Mouse (Mus musculus): ENCODE data around the gene Lmbrd1. TPM values are rescaled to one million over a fixed set of nuclear protein-coding genes. Genes with fewer than 3 reads are reported as not detected.
"Not testable (repeated sequence)": the region's sequence is repeated elsewhere in the genome, so short reads cannot be mapped to it uniquely, and the experiment has no call there.

Gene Lmbrd1
- polyA plus RNA-seq (2016; fragmentation: Nextera tagmentation; extraction: Ambion mirVana) = 14.1 and 14.5 TPM in 2 replicates

DNA sequence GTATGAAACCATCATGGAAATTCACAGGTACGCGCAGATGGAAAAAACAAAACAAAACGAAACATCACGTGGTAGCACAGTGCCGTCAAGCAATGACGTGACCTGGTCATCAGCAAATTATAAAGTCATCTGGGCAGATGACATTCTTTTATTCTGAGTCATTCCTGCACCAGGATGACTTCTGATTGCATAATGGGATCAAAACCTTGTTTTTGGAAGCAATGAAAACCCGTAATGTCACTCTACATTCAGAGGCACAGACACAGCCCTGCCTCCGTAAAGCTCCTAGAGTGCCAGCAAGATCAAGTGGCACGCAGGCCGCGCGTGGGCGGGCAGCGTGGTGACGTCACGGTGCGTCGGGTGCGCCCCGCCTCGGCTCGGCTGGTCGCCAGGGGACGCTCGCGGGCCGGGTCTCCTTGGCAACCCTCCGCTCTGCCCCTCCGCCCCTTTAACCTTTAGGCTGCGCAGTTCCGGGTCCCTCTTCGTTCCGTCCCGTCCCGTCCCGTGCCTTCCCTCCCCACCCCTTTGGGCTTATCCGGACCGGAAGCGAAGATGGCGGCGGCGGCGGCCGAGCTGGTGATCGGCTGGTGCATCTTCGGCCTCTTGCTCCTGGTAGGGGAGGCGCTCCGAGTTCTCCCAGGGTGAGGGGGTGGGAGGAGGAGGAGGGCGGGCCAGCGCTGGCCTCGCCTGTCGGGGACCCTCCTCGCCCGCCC, at the start of gene Lmbrd1:
Gene Lmbrd1, plus strand, starts transcription at position 426 of the 713 bp plus-strand sequence.
- Histone ChIP-seq H3K9ac (peak within 1 kb of the TSS; percentile 83), H3K27ac (peak within 1 kb of the TSS; percentile 72), H3K36me3 (no peaks in the 10 kb centered on the region), H3K27me3 (replicated peaks) (no peaks in the 10 kb centered on the region), H3K4me3 (peak within 1 kb of the TSS; percentile 82), H3K4me2 (peak within 1 kb of the TSS; percentile 85), H3K4me1 (peaks cover 13% of the 10 kb centered on the region), H3K9me3 (replicated peaks) (no peaks in the 10 kb centered on the region)
- ATAC-seq = peak; percentile 96
- 3% methylated on average over 54 of the region's 54 CpGs for WGBS (ENCODE audit: insufficient replicate concordance)

DNA sequence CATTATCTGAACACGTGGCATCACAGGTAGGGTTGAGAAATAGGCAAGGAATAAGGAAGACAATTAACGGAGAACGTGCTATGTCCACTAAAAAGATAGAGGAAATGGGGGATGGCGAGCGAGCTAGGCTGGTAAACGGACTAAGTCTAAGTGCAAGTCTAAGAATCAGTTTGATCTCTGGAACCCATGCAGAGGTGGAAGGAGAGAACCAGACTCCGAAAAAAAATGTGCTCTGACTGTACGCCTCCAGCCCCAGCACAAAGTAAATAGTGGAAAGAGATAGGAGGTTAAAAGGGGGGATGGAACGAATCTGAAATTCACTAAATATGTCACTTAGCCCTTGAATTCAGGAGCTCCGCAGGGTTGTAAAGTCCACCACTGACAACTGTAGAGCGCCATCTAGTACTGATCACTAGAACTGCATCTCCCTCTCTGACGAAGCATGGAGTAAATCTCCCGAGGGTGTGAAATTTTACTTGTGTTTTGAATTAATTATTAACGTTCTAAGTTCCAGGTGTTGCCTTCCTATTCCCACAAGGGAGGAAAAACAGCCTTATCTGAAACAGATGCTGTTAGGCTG, 44.8 kb upstream of the Lmbrd1 start:
- Histone ChIP-seq H3K4me3 (no peak overlapping the region), H3K4me1 (no peaks in the 10 kb centered on the region), H3K27ac (no peak overlapping the region), H3K9me3 (replicated peaks) (no peaks in the 10 kb centered on the region), H3K4me2 (no peak overlapping the region), H3K36me3 (no peaks in the 10 kb centered on the region), H3K27me3 (replicated peaks) (no peaks in the 10 kb centered on the region), H3K9ac (no peak overlapping the region)
- no peak for ATAC-seq
- 34% methylated on average over 14 of the region's 14 CpGs for WGBS (ENCODE audit: insufficient replicate concordance)

DNA sequence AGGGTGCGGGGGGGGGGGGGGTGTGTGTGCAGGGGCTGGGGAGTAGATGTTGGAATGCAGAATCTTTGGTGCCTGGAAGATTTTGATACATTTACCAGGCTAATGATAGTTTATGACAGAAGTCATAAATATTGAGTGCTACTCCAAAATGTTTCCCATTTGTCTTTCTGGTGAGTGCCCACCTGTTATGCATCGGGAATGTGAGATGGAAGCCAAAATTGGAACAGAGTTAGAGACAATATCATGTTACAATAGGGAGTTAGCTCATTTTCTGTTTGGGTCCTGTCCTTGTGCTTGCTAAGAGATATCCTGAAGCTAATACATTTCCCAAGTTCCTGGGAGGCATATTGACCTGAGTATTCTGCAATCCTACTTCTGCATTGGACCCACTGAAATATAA, 28.3 kb upstream of the Lmbrd1 start:
- Histone ChIP-seq H3K4me2 (no peak overlapping the region), H3K9me3 (replicated peaks) (no peaks in the 10 kb centered on the region), H3K9ac (no peak overlapping the region), H3K4me3 (no peak overlapping the region), H3K27ac (no peak overlapping the region), H3K36me3 (no peaks in the 10 kb centered on the region), H3K4me1 (no peaks in the 10 kb centered on the region), H3K27me3 (replicated peaks) (no peaks in the 10 kb centered on the region)
- ATAC-seq = no peak
- WGBS (ENCODE audit: insufficient replicate concordance) = 34% methylated on average over 2 of the region's 2 CpGs

DNA sequence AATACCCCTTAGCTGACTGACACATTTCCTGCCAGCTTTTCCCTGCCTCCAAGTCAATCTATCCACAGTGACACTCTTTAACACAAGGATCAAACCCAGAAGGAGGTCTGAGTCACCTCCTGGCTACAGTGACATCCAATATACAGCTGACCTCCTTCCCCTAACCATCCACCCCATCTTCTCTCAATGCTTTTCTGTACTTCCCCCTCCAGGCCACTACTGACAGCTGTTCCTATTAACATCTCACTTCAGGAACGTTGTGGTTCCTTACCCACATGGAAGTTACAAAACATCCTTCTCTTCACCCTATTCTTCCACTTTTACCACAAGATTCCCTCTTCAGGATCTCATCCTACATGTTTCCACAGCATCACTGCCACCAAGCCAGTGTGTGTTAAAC, 18.5 kb upstream of the Lmbrd1 start:
- Histone ChIP-seq H3K27ac (no peak overlapping the region), H3K4me2 (no peak overlapping the region), H3K4me1 (no peaks in the 10 kb centered on the region), H3K4me3 (no peak overlapping the region), H3K36me3 (no peaks in the 10 kb centered on the region), H3K27me3 (replicated peaks) (no peaks in the 10 kb centered on the region), H3K9me3 (replicated peaks) (no peaks in the 10 kb centered on the region), H3K9ac (no peak overlapping the region)
- ATAC-seq = no peak
- 31% methylated on average over 1 of the region's 1 CpGs for WGBS (ENCODE audit: insufficient replicate concordance)

DNA sequence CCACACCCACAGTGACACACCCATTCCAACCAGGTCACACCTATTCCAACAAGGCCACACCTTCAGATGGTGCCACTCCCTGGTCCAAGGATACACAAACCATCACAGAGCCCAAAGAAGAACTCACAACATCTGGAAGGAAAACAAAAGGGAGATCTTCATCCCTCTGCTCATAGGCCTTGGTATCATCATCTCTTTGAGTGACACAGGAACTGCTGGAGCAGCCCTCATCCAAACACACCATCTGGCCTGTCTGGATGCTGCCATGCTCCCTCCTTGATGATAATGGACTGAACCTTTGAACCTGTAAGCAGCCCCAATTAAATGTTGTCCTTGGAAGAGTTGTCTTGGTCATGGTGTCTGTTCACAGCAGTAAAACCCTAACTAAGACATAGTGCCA, 17.8 kb upstream of the Lmbrd1 start:
- not testable (repeated sequence) for H3K27me3 ChIP-seq (replicated peaks); H3K9me3 ChIP-seq (replicated peaks); H3K4me2 ChIP-seq; H3K4me1 ChIP-seq; H3K9ac ChIP-seq; ATAC-seq; H3K36me3 ChIP-seq; H3K4me3 ChIP-seq; H3K27ac ChIP-seq

DNA sequence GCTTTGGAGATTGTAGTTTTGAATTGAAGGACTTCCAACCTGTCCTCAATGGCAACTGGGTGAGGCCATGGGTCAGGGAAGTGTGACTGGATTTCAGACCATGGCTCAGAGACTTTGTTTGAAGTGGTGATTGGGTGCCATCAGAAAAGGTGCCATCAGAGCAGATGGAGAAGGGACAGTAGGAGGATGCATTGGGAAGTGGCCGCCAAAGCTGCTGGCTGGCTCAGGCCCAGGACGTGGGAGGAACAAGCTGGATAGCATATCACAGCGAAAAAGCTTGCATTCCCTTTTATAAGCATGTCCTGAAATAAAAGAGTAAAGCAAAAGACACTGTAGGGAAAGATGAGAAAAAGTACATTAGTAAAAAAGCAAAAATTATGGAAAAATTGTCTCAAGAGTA, 16.9 kb upstream of the Lmbrd1 start:
- no peak overlapping the region for H3K4me2 ChIP-seq
- no peak overlapping the region for H3K4me3 ChIP-seq
- H3K9me3 ChIP-seq (replicated peaks) = no peaks in the 10 kb centered on the region
- H3K27me3 ChIP-seq (replicated peaks) = no peaks in the 10 kb centered on the region
- no peaks in the 10 kb centered on the region for H3K36me3 ChIP-seq
- WGBS (ENCODE audit: insufficient replicate concordance) = 66% methylated on average over 3 of the region's 3 CpGs
- H3K4me1 ChIP-seq = no peaks in the 10 kb centered on the region
- no peak overlapping the region for H3K27ac ChIP-seq
- ATAC-seq = no peak
- no peak overlapping the region for H3K9ac ChIP-seq

DNA sequence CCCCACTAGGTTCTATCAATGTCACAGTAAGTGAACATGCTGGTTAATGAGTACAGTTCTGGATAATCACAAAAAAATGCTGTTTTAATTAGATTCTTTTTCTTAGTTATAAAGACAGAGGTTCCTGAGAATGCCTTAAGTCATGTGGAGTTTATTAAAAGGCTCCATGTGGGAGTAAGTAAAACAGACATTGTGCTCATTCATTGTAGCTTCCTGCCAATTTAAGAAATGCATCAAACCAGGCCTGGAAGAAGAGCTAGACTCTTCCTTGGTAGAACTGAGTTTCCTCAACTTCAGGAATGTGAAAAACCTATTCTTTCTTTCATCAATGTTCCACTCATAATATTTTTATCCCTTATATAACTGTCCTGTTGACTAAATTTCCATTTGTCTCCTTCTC, 14.3 kb upstream of the Lmbrd1 start:
- ATAC-seq = no peak
- H3K36me3 ChIP-seq = no peaks in the 10 kb centered on the region
- H3K4me3 ChIP-seq = no peak overlapping the region

DNA sequence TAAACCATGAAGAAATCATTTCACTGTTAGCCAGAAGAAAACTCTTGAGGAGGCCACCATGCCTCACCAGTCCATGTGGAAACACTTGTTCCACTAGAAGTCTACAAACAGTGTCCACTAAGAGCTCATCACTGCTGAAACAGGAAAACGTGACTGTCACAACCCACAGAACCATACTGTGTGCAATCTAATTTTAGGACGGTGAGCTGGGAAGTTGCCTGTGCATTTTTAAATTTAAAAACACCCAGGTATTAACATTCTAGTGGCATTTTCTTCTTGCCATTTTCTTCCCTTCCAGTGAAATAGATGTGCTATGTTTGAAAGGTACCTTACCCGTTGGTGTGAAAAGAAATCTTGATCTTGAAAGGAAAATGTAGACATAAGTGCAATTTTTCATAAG, 5.2 kb upstream of the Lmbrd1 start:
- 42% methylated on average over 3 of the region's 3 CpGs for WGBS (ENCODE audit: insufficient replicate concordance)
- Histone ChIP-seq H3K36me3 (no peaks in the 10 kb centered on the region), H3K9me3 (replicated peaks) (no peaks in the 10 kb centered on the region), H3K4me3 (no peak overlapping the region), H3K9ac (no peak overlapping the region), H3K27me3 (replicated peaks) (no peaks in the 10 kb centered on the region), H3K27ac (no peak overlapping the region), H3K4me2 (no peak overlapping the region), H3K4me1 (peaks cover 5% of the 10 kb centered on the region; the same call in 1 of the 2 replicates)
- no peak for ATAC-seq

More for the DNA sequence above, 14.3 kb upstream of the Lmbrd1 start:
- H3K4me2 ChIP-seq = no peak overlapping the region
- no peak overlapping the region for H3K9ac ChIP-seq
- H3K9me3 ChIP-seq (replicated peaks) = no peaks in the 10 kb centered on the region
- no peaks in the 10 kb centered on the region for H3K4me1 ChIP-seq
- no peak overlapping the region for H3K27ac ChIP-seq
- no peaks in the 10 kb centered on the region for H3K27me3 ChIP-seq (replicated peaks)

DNA sequence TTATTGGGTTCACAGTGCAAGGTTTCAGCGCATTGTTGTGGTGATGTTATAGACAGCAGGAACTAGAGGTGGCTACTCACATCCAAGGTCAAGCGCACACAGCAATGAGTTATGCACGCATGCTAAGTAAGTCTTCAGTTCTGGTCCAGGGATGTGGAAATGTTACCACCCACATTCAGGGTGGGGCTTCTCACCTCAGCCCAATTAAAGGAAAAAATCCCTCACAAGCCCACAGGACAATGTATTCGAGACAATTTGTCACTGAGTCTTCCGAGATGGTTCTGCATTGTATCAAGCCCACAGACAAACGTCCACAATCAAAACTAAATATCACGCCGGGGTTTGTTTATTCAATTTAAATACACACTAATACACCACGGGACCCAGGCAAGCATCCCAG, 724 bp upstream of the Lmbrd1 start:
- Histone ChIP-seq H3K4me3 (peak overlapping the region; percentile 82), H3K27me3 (replicated peaks) (no peaks in the 10 kb centered on the region), H3K4me2 (peak overlapping the region; percentile 85), H3K27ac (no peak overlapping the region), H3K4me1 (peaks cover 13% of the 10 kb centered on the region), H3K36me3 (no peaks in the 10 kb centered on the region), H3K9ac (no peak overlapping the region), H3K9me3 (replicated peaks) (no peaks in the 10 kb centered on the region)
- no peak for ATAC-seq
- 78% methylated on average over 9 of the region's 9 CpGs for WGBS (ENCODE audit: insufficient replicate concordance)

DNA sequence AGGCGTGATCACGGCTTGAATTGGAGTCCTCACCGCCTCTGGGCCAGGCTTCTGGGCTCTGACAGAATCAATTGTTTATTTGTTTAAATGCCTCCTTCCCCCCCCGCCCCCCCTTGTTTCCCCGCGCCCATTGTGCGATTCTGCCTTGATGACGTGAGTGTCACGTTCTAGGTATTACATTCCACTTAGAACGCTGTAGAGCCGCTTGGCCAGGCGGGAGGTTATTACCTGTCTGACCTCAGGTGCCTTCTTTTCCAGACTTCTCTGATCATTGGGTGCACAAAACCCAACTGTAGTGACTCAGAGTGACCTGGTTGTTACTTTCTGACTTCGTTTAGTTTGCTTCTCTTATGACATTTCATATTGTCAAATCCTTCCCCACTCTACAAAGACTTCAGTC, 641 bp downstream of the Lmbrd1 start:
- H3K9ac ChIP-seq = peak overlapping the region; percentile 83
- WGBS (ENCODE audit: insufficient replicate concordance) = 3% methylated on average over 12 of the region's 13 CpGs

DNA sequence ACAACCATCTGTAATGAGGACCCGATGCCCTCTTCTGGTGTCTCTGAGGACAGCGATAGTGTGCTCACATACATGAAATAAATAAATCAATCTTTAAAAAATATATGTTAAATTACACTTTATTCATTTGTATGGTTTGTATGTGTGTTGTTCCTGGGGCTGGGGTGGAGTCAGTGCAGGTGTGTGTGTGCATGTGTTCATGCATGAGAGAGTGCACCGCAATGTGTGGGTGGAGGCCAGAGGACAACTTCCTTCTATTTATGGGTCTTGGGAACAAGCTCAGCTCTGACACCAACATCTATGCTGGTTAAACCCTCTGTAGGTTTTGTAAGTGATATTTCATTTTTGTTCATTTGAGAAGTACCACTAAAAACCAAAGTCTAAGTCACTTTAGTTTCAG, 2.6 kb downstream of the Lmbrd1 start:
- peaks cover 13% of the 10 kb centered on the region for H3K4me1 ChIP-seq
- no peak overlapping the region for H3K9ac ChIP-seq
- H3K9me3 ChIP-seq (replicated peaks) = no peaks in the 10 kb centered on the region; the same call in 1 of the 2 replicates
- no peak overlapping the region for H3K4me3 ChIP-seq
- H3K36me3 ChIP-seq = peaks cover 4% of the 10 kb centered on the region
- WGBS (ENCODE audit: insufficient replicate concordance) = 90% methylated on average over 3 of the region's 3 CpGs
- no peak overlapping the region for H3K27ac ChIP-seq
- H3K4me2 ChIP-seq = no peak overlapping the region
- ATAC-seq = no peak
- no peaks in the 10 kb centered on the region for H3K27me3 ChIP-seq (replicated peaks)

More for the DNA sequence above, 641 bp downstream of the Lmbrd1 start:
- Histone ChIP-seq H3K4me1 (peaks cover 13% of the 10 kb centered on the region), H3K4me3 (peak overlapping the region; percentile 82), H3K27ac (peak overlapping the region; percentile 72), H3K27me3 (replicated peaks) (no peaks in the 10 kb centered on the region), H3K9me3 (replicated peaks) (no peaks in the 10 kb centered on the region; the same call in 1 of the 2 replicates), H3K36me3 (no peaks in the 10 kb centered on the region), H3K4me2 (peak overlapping the region; percentile 85)
- ATAC-seq = peak; percentile 11

DNA sequence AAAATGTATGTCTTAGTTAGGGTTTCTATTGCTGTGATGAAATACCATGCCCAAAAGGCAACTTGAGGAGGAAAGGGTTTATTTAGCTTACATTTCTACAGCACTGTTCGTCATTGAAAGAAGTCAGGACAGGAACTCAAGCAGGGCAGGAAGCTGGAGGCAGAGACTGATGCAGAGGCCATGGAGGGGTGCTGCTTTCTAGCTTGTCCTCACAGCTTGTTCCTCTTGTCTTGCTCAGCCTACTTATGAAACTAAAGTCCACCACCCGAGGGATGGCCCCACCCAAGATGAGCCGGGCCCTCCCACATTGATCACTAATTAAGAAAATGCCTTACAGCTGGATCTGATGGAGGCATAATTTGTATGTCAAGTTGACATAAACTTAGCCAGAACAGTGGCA, 3.5 kb downstream of the Lmbrd1 start:
- WGBS (ENCODE audit: insufficient replicate concordance) = 48% methylated on average over 3 of the region's 3 CpGs
- no peak for ATAC-seq
- Histone ChIP-seq H3K27me3 (replicated peaks) (no peaks in the 10 kb centered on the region), H3K4me3 (no peak overlapping the region), H3K9me3 (replicated peaks) (no peaks in the 10 kb centered on the region; the same call in 1 of the 2 replicates), H3K4me2 (no peak overlapping the region), H3K27ac (no peak overlapping the region), H3K9ac (no peak overlapping the region), H3K4me1 (peaks cover 13% of the 10 kb centered on the region), H3K36me3 (peaks cover 7% of the 10 kb centered on the region)
